Mouse (Mus musculus) erythroblast, embryonic 14.5 days (primary cell): ENCODE results near the gene Nop53.

Source experiments
- GATA1 ChIP-seq: IDR thresholded peaks from 2 replicates; pipeline ENCODE4 v1.6.1; 2012; ENCODE audit warnings: low read length, inconsistent platforms, mixed read lengths
- TAL1 ChIP-seq: IDR thresholded peaks from 3 replicates; pipeline ENCODE4 v1.6.1; 2012; ENCODE audit warnings: low read length, inconsistent platforms, mixed read lengths

DNA sequence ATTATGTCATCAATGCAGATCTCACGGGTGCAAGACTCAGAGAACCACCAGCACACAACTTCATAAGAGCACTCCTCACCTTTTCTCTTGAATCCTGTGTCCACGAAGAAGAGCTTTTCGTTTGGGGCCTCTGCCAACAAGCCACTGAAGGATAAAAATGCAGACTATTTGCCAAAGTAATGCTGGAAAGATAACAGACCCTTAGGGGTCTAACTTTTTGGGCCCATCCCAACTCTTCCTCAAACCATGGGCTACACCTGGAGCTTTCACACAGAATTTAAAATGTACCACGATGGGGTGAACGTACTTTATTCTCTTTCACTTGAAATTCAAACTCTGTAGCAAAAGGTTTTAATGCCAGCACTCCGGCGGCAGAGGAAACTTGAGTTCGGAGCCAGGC lies 663 bp downstream of the Nop53 start:
- TF ChIP-seq TAL1 (no peak), GATA1 (no peak)
